ENCODE assay signal across 1 mouse cellular context in the genomic region with DNA sequence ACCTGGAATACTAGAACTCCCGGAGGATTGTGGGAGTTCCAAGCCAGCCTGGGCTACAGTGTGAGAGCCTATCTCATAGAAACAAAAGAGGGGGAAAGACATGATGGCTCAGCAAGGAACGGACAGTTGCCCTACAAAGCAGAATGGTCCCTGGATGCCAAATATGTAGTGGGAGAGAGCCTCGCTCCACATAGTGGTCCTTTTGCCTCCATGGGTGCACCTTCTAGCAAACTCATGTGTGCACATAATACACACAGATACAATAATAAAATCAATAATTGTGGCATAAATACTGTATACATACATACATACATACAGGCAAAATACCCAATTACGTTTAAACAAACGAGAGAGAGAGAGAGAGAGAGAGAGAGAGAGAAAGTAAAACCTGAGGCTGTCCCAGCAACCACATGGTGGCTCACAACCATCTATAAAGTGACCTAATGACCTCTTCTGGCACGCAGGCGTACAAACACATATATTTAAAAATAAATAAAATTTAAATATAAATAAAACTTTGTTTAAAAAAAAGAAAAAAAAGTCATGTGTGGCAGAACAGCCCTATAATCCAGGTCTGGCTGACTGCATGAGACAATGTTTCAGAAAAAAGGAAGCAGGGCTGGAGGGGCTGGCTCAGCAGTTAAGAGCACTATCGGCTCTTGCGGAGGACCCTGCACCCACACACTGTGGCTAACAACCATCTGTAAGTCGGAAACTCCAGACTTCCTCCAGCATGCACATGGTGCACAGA.
TF ChIP-seq lines count a peak whose summit lies in the region.

No protein-coding gene starts in this region.

TF ChIP-seq in ES-E14, 5 proteins besides CTCF, POLR2A, EP300 and RAD21:
- no peak for TF ChIP-seq CHD2 (IDR thresholded peaks at IDR 0.05; ENCODE audit: low read depth, low read length)
- TF ChIP-seq ZNF384 (IDR thresholded peaks at IDR 0.05; ENCODE audit: low read depth, low read length) = no peak
- TF ChIP-seq HCFC1 (IDR thresholded peaks at IDR 0.05; ENCODE audit: borderline replicate concordance, insufficient read depth, low read length) = no peak
- TF ChIP-seq MAFK (IDR thresholded peaks at IDR 0.05; ENCODE audit: insufficient read depth, low read depth, low read length) = no peak
- no peak for TF ChIP-seq ZC3H11A (IDR thresholded peaks at IDR 0.05; ENCODE audit: borderline replicate concordance, low read depth, low read length)
TF ChIP-seq in ES-E14: peak in this region for 0.
